15 mouse cellular contexts compared by ENCODE assay signal in genomic region chr15:72220786-72221185, GRCm38 (mm10).
"Had no signal": no experiment of that assay in that cellular context is flagged by ENCODE, and none has a peak within 500 bp of the region (broad histone marks: within the 10 kb centered on the region; RNA-seq: fewer than 3 reads in every experiment).

No protein-coding gene starts in this region.

- H3K4me1 ChIP-seq: neural tube, embryonic 15.5 days; stomach, embryonic 15.5 days had no signal

- H3K9me3 ChIP-seq: neural tube, embryonic 15.5 days; stomach, embryonic 15.5 days had no signal

- H3K27ac ChIP-seq: neural tube, embryonic 15.5 days; stomach, embryonic 15.5 days; stomach, postnatal 0 days had no signal

- DNase-seq: retina, postnatal 1 day; right cerebral cortex, adult 18-20 months; right cerebral cortex, postnatal 14 days; right cerebral cortex, postnatal 25 days; right cerebral cortex, postnatal 4 days; spleen, adult 18-20 months; thymus, adult 18-20 months; thymus, adult 2 months; thymus, postnatal 14 days; thymus, postnatal 25 days; thymus, postnatal 36 days; thymus, postnatal 4 days had no signal

- H3K27me3 ChIP-seq: neural tube, embryonic 15.5 days; stomach, embryonic 15.5 days had no signal

- H3K36me3 ChIP-seq: neural tube, embryonic 15.5 days; stomach, embryonic 15.5 days had no signal

- H3K4me2 ChIP-seq: neural tube, embryonic 15.5 days; stomach, embryonic 15.5 days had no signal

- H3K9ac ChIP-seq: neural tube, embryonic 15.5 days; stomach, embryonic 15.5 days had no signal

- H3K4me3 ChIP-seq: neural tube, embryonic 15.5 days; stomach, embryonic 15.5 days had no signal
